In genomic region chr1:161039741-161040425, GRCm38 (mm10) we compare ENCODE assay signal across 9 mouse cellular contexts. TPM values are rescaled to one million over a fixed set of nuclear protein-coding genes. Genes with fewer than 3 reads are reported as not detected.
DNase-seq lines count a peak whose midpoint lies in the region; ATAC-seq lines count a peak whose summit lies in the region.
"Had no signal": no experiment of that assay in that cellular context is flagged by ENCODE, and none has a peak within 500 bp of the region (broad histone marks: within the 10 kb centered on the region; RNA-seq: fewer than 3 reads in every experiment).

No protein-coding gene starts in this region.

- peaks cover 51% of the 10 kb centered on the region for H3K36me3 ChIP-seq in heart, embryonic 12.5 days
- H3K36me3 ChIP-seq in hindbrain, embryonic 11.5 days (ENCODE audit: control insufficient read depth, insufficient read depth, low read length) = no peaks in the 10 kb centered on the region

- no peak overlapping the region for H3K4me2 ChIP-seq in heart, embryonic 12.5 days
- H3K4me2 ChIP-seq in hindbrain, embryonic 11.5 days (replicated peaks; ENCODE audit: low read depth, low read length) = no peak overlapping the region

- H3K27ac ChIP-seq in heart, embryonic 12.5 days (ENCODE audit: poor library complexity, severe bottlenecking) = peak overlapping the region; percentile 63
- H3K27ac ChIP-seq in hindbrain, embryonic 11.5 days (ENCODE audit: low read depth, low read length) = peak overlapping the region; percentile 18; the same call in 1 of the 2 replicates

- WGBS in heart, embryonic 12.5 days = 18% methylated on average over 3 of the region's 3 CpGs
- WGBS in hindbrain, embryonic 11.5 days = 8% methylated on average over 3 of the region's 3 CpGs

- H3K9me3 ChIP-seq in heart, embryonic 12.5 days (replicated peaks) = no peaks in the 10 kb centered on the region
- H3K9me3 ChIP-seq in hindbrain, embryonic 11.5 days (ENCODE audit: control insufficient read depth, low read length) = no peaks in the 10 kb centered on the region
- H3K9me3 ChIP-seq: megakaryocyte, embryonic 14.5 days had no signal

- H3K9ac ChIP-seq in heart, embryonic 12.5 days = no peak overlapping the region
- H3K9ac ChIP-seq in hindbrain, embryonic 11.5 days (ENCODE audit: low read depth, low read length) = no peak overlapping the region

- no peak overlapping the region for H3K4me3 ChIP-seq in heart, embryonic 12.5 days
- no peak overlapping the region for H3K4me3 ChIP-seq in hindbrain, embryonic 11.5 days (ENCODE audit: low read depth, low read length)
- H3K4me3 ChIP-seq: megakaryocyte, embryonic 14.5 days had no signal

- H3K27me3 ChIP-seq in heart, embryonic 12.5 days (replicated peaks) = no peaks in the 10 kb centered on the region
- H3K27me3 ChIP-seq in hindbrain, embryonic 11.5 days (ENCODE audit: control insufficient read depth, insufficient read depth, low read length) = no peaks in the 10 kb centered on the region
- H3K27me3 ChIP-seq: megakaryocyte, embryonic 14.5 days had no signal

- peaks cover 4% of the 10 kb centered on the region; the same call in 1 of the 2 replicates for H3K4me1 ChIP-seq in heart, embryonic 12.5 days (replicated peaks)
- H3K4me1 ChIP-seq in hindbrain, embryonic 11.5 days (replicated peaks; ENCODE audit: control insufficient read depth, insufficient read depth, low read length) = no peaks in the 10 kb centered on the region

- no peak for DNase-seq in heart, adult 9 months (ENCODE audit: low spot score in 2 of 2)
- peak; percentile 44 for DNase-seq in c-Kit-positive CD71-positive TER-119-positive erythroid progenitor cells, embryonic 14.5 days (ENCODE audit: low spot score)
- peak; percentile 47 for DNase-seq in hindbrain, embryonic 11.5 days (ENCODE audit: low spot score)
- DNase-seq in mesoderm, embryonic 11.5 days (ENCODE audit: low read depth, low spot score) = peak; percentile 56
- DNase-seq in left cerebral cortex, adult 8-10 months (ENCODE audit: low spot score in 2 of 2) = no peak
- DNase-seq in spleen, postnatal 36 days (ENCODE audit: low spot score in 2 of 2) = no peak
- DNase-seq in layer of hippocampus, postnatal 36 days = no peak

- no peak for ATAC-seq in heart, embryonic 12.5 days (ENCODE audit: insufficient number of reproducible peaks, low FRiP score)
- peak; percentile 34 for ATAC-seq in hindbrain, embryonic 11.5 days (ENCODE audit: low FRiP score)

RNA-seq across cellular contexts. Expression of gene Zbtb37, which starts 5.2 kb away (rescaled TPM):
- polyA plus RNA-seq in heart, embryonic 12.5 days (2016; fragmentation: Nextera tagmentation; extraction: Ambion mirVana) = 7.8 and 8.1 TPM in 2 replicates
- polyA plus RNA-seq in hindbrain, embryonic 11.5 days (2014; fragmentation: Nextera tagmentation; extraction: Ambion mirVana) = 8.6 and 15.1 TPM in 2 replicates
- 10 to 100 TPM; 20.1 to 25.1 (median 21.3) TPM for total RNA-seq in left cerebral cortex, adult 8-10 months (2022)
- 10 to 100 TPM; 16.7 to 21.0 TPM for total RNA-seq in layer of hippocampus, postnatal 36 days (2021)

RNA-seq across cellular contexts. Expression of gene Dars2, which starts 30.6 kb away (rescaled TPM):
- polyA plus RNA-seq in heart, embryonic 12.5 days (2016; fragmentation: Nextera tagmentation; extraction: Ambion mirVana) = 35.2 and 38.4 TPM in 2 replicates
- 43.2 and 51.5 TPM in 2 replicates for polyA plus RNA-seq in hindbrain, embryonic 11.5 days (2014; fragmentation: Nextera tagmentation; extraction: Ambion mirVana)
- total RNA-seq in left cerebral cortex, adult 8-10 months (2022) = 10 to 100 TPM; 20.4 to 27.5 (median 24.7) TPM
- total RNA-seq in layer of hippocampus, postnatal 36 days (2021) = 10 to 100 TPM; 22.6 to 24.0 TPM

RNA-seq across cellular contexts. Expression of gene Cenpl, which starts 30.6 kb away (rescaled TPM):
- polyA plus RNA-seq in heart, embryonic 12.5 days (2016; fragmentation: Nextera tagmentation; extraction: Ambion mirVana) = 17.0 and 17.8 TPM in 2 replicates
- 36.5 and 38.8 TPM in 2 replicates for polyA plus RNA-seq in hindbrain, embryonic 11.5 days (2014; fragmentation: Nextera tagmentation; extraction: Ambion mirVana)
- 1 to 10 TPM; 1.6 to 2.7 (median 1.7) TPM for total RNA-seq in left cerebral cortex, adult 8-10 months (2022)
- total RNA-seq in layer of hippocampus, postnatal 36 days (2021) = 1 to 10 TPM; 1.1 to 2.3 TPM

Comparison
In these comparisons a context has a peak if more than half of its experiments do, and no peak if none do; other contexts are left out.
1. DNase-seq: peak in c-Kit-positive CD71-positive TER-119-positive erythroid progenitor cells, embryonic 14.5 days (single experiment), hindbrain, embryonic 11.5 days (single experiment) and mesoderm, embryonic 11.5 days (single experiment); none in heart, adult 9 months (0 of 2), left cerebral cortex, adult 8-10 months (0 of 2), spleen, postnatal 36 days (0 of 2) and layer of hippocampus, postnatal 36 days (0 of 2).